Mouse (Mus musculus): ENCODE measurements at regions not wholly inside any gene's neighbourhood (a gene's known extent, or its start where the extent isn't known, plus 50 kb on each side); places are given as distances from the start of the nearest gene placed in this dataset.

DNA sequence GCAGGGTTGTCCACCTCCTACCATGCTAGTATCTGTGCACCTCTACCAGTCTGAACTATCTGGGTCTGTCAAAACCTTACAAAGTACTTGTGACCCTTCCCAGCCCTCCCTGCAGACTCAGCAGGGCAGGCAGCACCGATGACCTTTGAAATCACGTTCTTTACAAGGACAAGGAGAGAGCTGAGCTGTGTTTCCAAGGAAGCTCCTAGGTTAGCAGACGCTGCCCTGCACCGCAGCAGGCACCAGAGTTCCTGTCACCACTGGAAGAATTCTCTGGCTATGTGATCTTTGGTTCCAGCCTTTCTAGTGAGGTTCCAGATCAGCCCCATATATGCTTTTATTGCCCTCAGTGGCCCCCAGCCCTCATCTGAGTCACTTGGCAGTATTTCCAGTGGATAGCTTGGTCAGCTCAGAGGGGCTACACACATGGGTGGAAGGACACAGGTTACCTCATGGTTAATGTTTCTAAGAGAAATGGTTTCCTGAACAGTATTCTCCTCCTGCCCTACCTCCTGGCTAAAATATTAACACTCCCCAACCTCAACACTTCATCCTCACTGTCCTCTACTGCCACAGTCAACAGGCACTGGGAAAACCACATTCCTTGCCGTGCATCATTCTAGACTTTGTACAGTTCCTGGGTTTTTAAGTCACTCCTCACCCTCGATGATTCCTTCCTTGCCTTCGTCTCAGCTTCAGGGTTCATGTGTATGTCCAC, 251.2 kb upstream of the Gli3 start:
- no peak overlapping the region for H3K9ac ChIP-seq (replicated peaks; ENCODE audit: low read depth, low read length)
- no peaks in the 10 kb centered on the region for H3K4me1 ChIP-seq (replicated peaks; ENCODE audit: control insufficient read depth, insufficient read depth, low read length)
- no peaks in the 10 kb centered on the region for H3K36me3 ChIP-seq (ENCODE audit: control insufficient read depth, insufficient read depth)
- H3K27me3 ChIP-seq (replicated peaks; ENCODE audit: control insufficient read depth, insufficient read depth, low read length): no peaks in the 10 kb centered on the region
- no peaks in the 10 kb centered on the region for H3K9me3 ChIP-seq (ENCODE audit: control insufficient read depth, low read length)
- 92% methylated on average over 7 of the region's 7 CpGs for WGBS
- H3K4me3 ChIP-seq (replicated peaks; ENCODE audit: low read length): no peak overlapping the region
- H3K4me2 ChIP-seq (ENCODE audit: low read length): no peak overlapping the region
- no peak for ATAC-seq
- no peak overlapping the region for H3K27ac ChIP-seq (ENCODE audit: low read length)

DNA sequence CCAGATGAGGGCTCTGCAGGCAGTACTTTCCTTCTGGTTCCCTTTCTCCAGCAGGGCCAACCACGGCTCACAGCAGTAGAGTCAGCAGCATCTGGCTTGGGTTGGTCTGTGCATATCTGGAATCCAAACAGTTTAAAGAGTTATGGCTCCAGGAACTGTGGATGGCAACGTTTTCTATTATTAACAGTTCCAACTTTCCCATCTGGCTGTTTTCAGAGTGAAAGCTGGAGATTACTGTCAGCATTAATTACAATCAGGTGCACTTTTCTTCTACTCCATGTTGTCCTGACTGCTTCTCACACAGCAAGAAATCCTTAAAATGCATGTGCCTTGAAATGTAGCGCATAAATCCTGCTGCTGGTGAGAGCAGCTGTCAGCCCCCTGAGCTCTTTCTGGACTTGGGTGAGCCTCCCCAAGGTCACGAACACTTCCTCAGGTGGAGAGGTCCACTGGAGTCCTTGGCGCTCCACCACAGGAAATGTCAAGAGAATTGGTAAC, 250.6 kb upstream of the Gli3 start:
- H3K4me3 ChIP-seq (replicated peaks; ENCODE audit: low read length): no peak overlapping the region
- no peak overlapping the region for H3K27ac ChIP-seq (ENCODE audit: low read length)
- H3K36me3 ChIP-seq (ENCODE audit: control insufficient read depth, insufficient read depth): no peaks in the 10 kb centered on the region
- no peaks in the 10 kb centered on the region for H3K4me1 ChIP-seq (replicated peaks; ENCODE audit: control insufficient read depth, insufficient read depth, low read length)
- 0 out of 2 replicates have a peak, but pooled peaks have one; percentile 36 for ATAC-seq
- H3K4me2 ChIP-seq (ENCODE audit: low read length): no peak overlapping the region
- WGBS: 79% methylated on average over 5 of the region's 5 CpGs
- no peaks in the 10 kb centered on the region for H3K27me3 ChIP-seq (replicated peaks; ENCODE audit: control insufficient read depth, insufficient read depth, low read length)
- no peaks in the 10 kb centered on the region for H3K9me3 ChIP-seq (ENCODE audit: control insufficient read depth, low read length)
- H3K9ac ChIP-seq (replicated peaks; ENCODE audit: low read depth, low read length): no peak overlapping the region

DNA sequence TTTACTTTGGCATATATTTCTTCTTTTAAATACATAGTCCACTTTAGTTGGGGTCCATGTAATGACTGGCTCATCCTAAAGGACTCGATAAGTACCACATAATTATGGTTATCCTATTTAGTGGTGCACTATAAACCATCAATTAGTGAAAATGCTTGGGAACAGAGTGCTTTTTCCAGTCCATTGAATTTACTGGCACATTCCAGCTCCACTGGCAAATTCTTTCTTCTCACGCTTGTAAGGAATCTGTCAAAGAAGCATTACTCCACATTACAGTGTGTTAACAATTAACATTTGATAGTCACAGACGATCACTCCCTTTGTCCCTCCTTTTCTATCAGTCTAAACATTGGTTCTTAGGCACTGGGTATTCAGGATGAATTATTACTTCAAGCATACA, 241.7 kb upstream of the Gli3 start:
- Histone ChIP-seq H3K27ac (ENCODE audit: low read length) (no peak overlapping the region), H3K36me3 (ENCODE audit: control insufficient read depth, insufficient read depth) (no peaks in the 10 kb centered on the region), H3K4me1 (replicated peaks; ENCODE audit: control insufficient read depth, insufficient read depth, low read length) (no peaks in the 10 kb centered on the region), H3K9me3 (ENCODE audit: control insufficient read depth, low read length) (no peaks in the 10 kb centered on the region), H3K4me3 (replicated peaks; ENCODE audit: low read length) (no peak overlapping the region), H3K27me3 (replicated peaks; ENCODE audit: control insufficient read depth, insufficient read depth, low read length) (no peaks in the 10 kb centered on the region), H3K9ac (replicated peaks; ENCODE audit: low read depth, low read length) (no peak overlapping the region), H3K4me2 (ENCODE audit: low read length) (no peak overlapping the region)
- ATAC-seq: peak; percentile 50; the same call in 1 of the 2 replicates
- WGBS: 3% methylated on average over 3 of the region's 3 CpGs

DNA sequence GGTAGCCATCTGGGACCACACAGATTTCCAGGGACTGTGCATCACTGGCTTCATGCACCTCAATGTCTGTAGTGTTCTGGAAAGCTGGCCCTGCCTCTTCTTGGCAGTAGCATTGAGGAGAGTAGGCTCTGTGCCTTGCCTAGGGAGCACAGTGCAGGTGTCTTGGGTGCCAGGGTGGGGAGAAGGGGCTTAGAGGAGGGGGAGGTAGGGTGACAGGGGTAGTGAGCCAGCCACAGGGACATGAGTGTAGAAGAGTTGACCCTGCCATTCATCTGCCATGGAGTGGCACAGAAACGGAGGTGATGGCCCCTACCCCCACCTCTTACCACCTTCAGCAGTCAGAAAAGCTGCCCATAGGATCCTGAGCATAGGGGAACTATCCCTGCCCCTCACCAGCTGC, 235.4 kb upstream of the Gli3 start:
- Histone ChIP-seq H3K4me1 (replicated peaks; ENCODE audit: control insufficient read depth, insufficient read depth, low read length) (no peaks in the 10 kb centered on the region), H3K9me3 (ENCODE audit: control insufficient read depth, low read length) (no peaks in the 10 kb centered on the region), H3K4me2 (ENCODE audit: low read length) (no peak overlapping the region), H3K9ac (replicated peaks; ENCODE audit: low read depth, low read length) (no peak overlapping the region), H3K36me3 (ENCODE audit: control insufficient read depth, insufficient read depth) (no peaks in the 10 kb centered on the region), H3K27me3 (replicated peaks; ENCODE audit: control insufficient read depth, insufficient read depth, low read length) (no peaks in the 10 kb centered on the region), H3K4me3 (replicated peaks; ENCODE audit: low read length) (no peak overlapping the region), H3K27ac (ENCODE audit: low read length) (no peak overlapping the region)
- WGBS: 71% methylated on average over 1 of the region's 1 CpGs
- no peak for ATAC-seq

Data from forebrain, embryonic 16.5 days (tissue).